Mouse (Mus musculus): ENCODE measurements around the gene Drc7.

DNA sequence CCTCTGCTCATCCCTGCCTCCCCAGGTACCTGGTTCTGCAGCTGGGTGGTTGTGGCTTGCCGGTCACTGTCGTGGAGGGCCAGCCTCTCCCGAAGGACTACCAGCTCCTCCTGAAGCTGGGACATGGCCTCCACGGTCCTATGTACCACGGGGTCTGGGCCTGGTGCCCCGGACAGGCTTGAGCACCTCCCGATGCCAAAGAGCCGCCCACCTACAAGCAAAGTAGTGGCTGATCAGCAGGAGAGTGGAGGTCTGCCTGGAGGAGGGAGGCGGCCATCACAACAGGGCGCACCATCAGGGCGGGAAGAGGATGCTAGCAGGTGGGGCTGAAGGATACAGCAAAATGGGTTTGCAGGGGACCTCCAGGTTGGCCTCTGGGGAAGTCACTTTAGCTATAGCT, 71.6 kb downstream of the Drc7 start:
- TF ChIP-seq CTCF (IDR thresholded peaks at IDR 0.05; ENCODE audit: low read depth) (no peak), EP300 (IDR thresholded peaks at IDR 0.05; ENCODE audit: low read depth) (no peak)

All from liver, embryonic 14.5 days (tissue).